Mouse (Mus musculus): ENCODE measurements around the gene Shisa5. TPM values are rescaled to one million over a fixed set of nuclear protein-coding genes. Genes with fewer than 3 reads are reported as not detected.

Shisa5 gene
- polyA plus RNA-seq (2016; fragmentation: Nextera tagmentation; extraction: Ambion mirVana) = 38.8 and 43.6 TPM in 2 replicates

GRCm38 (mm10) chr9:109038086-109038895 is at the start of gene Shisa5:
TSS of gene Shisa5 (plus strand) at chr9:109038565.
- DNase-seq (ENCODE audit: low spot score) = peak; percentile 77
- peak within 1 kb of the TSS; percentile 89 for H3K27ac ChIP-seq
- peak within 1 kb of the TSS; percentile 75 for H3K4me3 ChIP-seq
- H3K27me3 ChIP-seq (ENCODE audit: insufficient read depth, poor library complexity, severe bottlenecking) = peaks cover 17% of the 10 kb centered on the region; the same call in 1 of the 2 replicates
- WGBS = under 1% methylated on average over 40 of the region's 40 CpGs
- H3K9me3 ChIP-seq = no peaks in the 10 kb centered on the region
- no peaks in the 10 kb centered on the region for H3K36me3 ChIP-seq
- H3K4me1 ChIP-seq (replicated peaks) = peaks cover 32% of the 10 kb centered on the region

DNA sequence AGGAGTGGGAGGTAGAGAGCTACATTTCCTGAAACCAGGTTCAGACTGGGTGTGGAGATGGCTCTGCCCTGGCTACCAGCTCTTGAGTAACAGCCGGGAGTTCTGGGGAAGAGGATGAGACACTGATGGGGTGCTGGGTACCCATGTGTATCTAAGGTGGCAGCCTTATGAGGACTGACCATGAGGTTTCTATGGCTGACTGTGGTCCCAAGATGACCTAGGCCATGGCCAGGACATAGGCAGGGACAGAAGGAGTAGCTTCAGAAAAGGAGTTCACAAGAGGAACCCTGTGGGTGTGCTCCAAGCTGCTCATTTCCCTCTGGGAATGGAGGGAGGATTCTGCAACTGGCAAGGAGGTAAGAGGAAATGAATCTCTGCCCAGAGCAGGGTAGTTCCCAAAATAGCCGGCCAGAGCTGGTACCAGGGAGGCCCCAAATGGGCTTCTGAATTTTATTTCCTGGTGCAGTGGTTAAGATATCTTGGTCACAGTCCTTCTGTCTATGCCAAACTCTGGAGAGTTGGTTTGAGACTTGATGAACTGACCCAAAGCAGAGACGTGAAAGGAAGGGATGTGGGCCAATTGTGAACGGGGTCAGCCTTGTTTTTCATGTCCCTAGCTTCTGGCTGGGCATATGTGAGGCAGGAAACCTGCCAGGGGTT is 48.4 kb upstream of the Shisa5 start:
- Histone ChIP-seq H3K27ac (no peak overlapping the region), H3K9me3 (no peaks in the 10 kb centered on the region), H3K27me3 (ENCODE audit: insufficient read depth, poor library complexity, severe bottlenecking) (no peaks in the 10 kb centered on the region), H3K4me1 (replicated peaks) (peaks cover 47% of the 10 kb centered on the region), H3K36me3 (no peaks in the 10 kb centered on the region), H3K4me3 (no peak overlapping the region)
- WGBS = 84% methylated on average over 4 of the region's 4 CpGs
- DNase-seq (ENCODE audit: low spot score) = no peak

GRCm38 (mm10) chr9:108990462-108990820 is 47.9 kb upstream of the Shisa5 start:
- Histone ChIP-seq H3K9me3 (no peaks in the 10 kb centered on the region), H3K27ac (peak overlapping the region; percentile 89; the same call in 1 of the 2 replicates), H3K4me1 (replicated peaks) (peaks cover 46% of the 10 kb centered on the region), H3K4me3 (no peak overlapping the region), H3K27me3 (ENCODE audit: insufficient read depth, poor library complexity, severe bottlenecking) (no peaks in the 10 kb centered on the region), H3K36me3 (no peaks in the 10 kb centered on the region)
- WGBS = 68% methylated on average over 7 of the region's 7 CpGs
- DNase-seq (ENCODE audit: low spot score) = no peak

- H3K4me3 ChIP-seq = peak within 1 kb of the TSS; percentile 71
- H3K4me1 ChIP-seq (replicated peaks) = peaks cover 51% of the 10 kb centered on the region
- H3K27ac ChIP-seq = peak within 1 kb of the TSS; percentile 89
- DNase-seq (ENCODE audit: low spot score) = peak; percentile 96
- WGBS = under 1% methylated on average over 31 of the region's 31 CpGs
- H3K27me3 ChIP-seq (ENCODE audit: insufficient read depth, poor library complexity, severe bottlenecking) = no peaks in the 10 kb centered on the region
- no peaks in the 10 kb centered on the region for H3K9me3 ChIP-seq
- no peaks in the 10 kb centered on the region for H3K36me3 ChIP-seq
Observed at GRCm38 (mm10) chr9:108991428-108992084, 46.8 kb upstream of the Shisa5 start, which contains the start of gene Pfkfb4. TSS of gene Pfkfb4 (plus strand) at chr9:108991778.

- peak overlapping the region; percentile 71 for H3K4me3 ChIP-seq
- H3K9me3 ChIP-seq = no peaks in the 10 kb centered on the region
- peaks cover 51% of the 10 kb centered on the region for H3K4me1 ChIP-seq (replicated peaks)
- H3K27me3 ChIP-seq (ENCODE audit: insufficient read depth, poor library complexity, severe bottlenecking) = no peaks in the 10 kb centered on the region
- no peak for DNase-seq (ENCODE audit: low spot score)
- H3K27ac ChIP-seq = peak overlapping the region; percentile 89
- H3K36me3 ChIP-seq = no peaks in the 10 kb centered on the region
- 10% methylated on average over 18 of the region's 18 CpGs for WGBS
Observed at GRCm38 (mm10) chr9:108992085-108992469, 46.3 kb upstream of the Shisa5 start.

DNA sequence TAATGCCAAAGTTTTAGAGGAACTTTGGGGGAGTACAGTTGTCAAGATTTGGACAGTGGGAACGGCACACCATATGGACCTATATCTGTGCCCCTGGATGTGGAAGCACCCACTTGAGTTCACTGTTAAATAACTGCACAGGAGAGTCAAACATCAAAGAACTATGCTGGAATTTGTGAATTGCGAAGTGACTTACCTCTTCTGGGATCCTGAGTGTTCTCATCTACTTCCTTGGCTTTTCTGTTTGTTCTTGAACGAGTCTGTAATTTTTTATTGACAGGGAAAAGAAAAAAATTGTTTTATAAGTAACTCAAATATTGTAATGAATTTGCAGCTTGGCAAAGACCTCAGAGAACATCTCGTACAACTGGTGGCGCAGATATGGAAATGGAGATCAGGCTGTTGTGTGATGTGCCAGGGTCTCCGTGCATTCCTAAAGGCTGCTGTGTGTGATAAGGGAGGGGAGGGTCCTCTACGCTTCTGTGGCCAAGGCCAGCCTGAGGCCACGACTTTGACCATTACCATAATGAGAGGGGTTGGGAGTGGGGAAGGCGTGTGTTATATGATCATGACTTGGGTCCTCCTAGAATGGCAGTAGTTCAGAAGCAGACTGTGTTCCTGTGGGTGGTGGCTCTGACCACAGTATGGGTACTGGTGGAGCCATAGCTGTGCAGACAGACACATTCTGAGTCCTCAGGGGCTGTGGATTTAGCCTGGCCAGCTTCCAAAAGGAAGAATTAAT is 45.6 kb upstream of the Shisa5 start:
- Histone ChIP-seq H3K4me3 (peak overlapping the region; percentile 71), H3K27me3 (ENCODE audit: insufficient read depth, poor library complexity, severe bottlenecking) (no peaks in the 10 kb centered on the region), H3K9me3 (no peaks in the 10 kb centered on the region), H3K4me1 (replicated peaks) (peaks cover 49% of the 10 kb centered on the region), H3K36me3 (no peaks in the 10 kb centered on the region), H3K27ac (peak overlapping the region; percentile 89; the same call in 1 of the 2 replicates)
- DNase-seq (ENCODE audit: low spot score) = no peak
- 86% methylated on average over 9 of the region's 9 CpGs for whole genome bisulfite sequencing

GRCm38 (mm10) chr9:108996411-108996810 is 42.0 kb upstream of the Shisa5 start:
- DNase-seq (ENCODE audit: low spot score) = no peak
- H3K4me1 ChIP-seq (replicated peaks) = peaks cover 23% of the 10 kb centered on the region
- no peaks in the 10 kb centered on the region for H3K36me3 ChIP-seq
- no peaks in the 10 kb centered on the region for H3K9me3 ChIP-seq
- WGBS = 75% methylated on average over 9 of the region's 9 CpGs
- H3K27ac ChIP-seq = no peak overlapping the region
- no peak overlapping the region for H3K4me3 ChIP-seq
- H3K27me3 ChIP-seq (ENCODE audit: insufficient read depth, poor library complexity, severe bottlenecking) = no peaks in the 10 kb centered on the region

GRCm38 (mm10) chr9:108998287-108999166 is 39.8 kb upstream of the Shisa5 start:
- Histone ChIP-seq H3K9me3 (no peaks in the 10 kb centered on the region), H3K27ac (no peak overlapping the region), H3K4me1 (replicated peaks) (peaks cover 11% of the 10 kb centered on the region; the same call in 1 of the 2 replicates), H3K27me3 (ENCODE audit: insufficient read depth, poor library complexity, severe bottlenecking) (no peaks in the 10 kb centered on the region), H3K36me3 (no peaks in the 10 kb centered on the region), H3K4me3 (no peak overlapping the region)
- no peak for DNase-seq (ENCODE audit: low spot score)
- WGBS = 88% methylated on average over 19 of the region's 19 CpGs

DNA sequence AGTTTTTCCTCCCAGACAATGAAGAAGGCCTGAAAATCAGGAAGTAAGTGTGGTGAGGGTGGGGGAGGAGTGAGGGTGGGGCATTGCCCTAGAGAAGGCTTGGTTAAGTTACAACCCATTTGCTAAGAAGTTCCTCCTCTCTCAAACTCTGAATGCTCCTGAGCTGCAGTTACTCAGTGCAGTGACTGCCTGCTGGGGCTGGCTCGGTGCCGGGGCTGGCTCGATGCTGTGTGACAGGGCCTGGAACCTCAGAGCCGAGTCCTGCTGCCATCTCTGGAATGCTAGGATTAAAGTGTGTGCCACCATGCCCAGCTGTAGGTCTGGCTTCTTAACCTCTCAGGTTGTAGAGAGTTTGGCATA is 39.2 kb upstream of the Shisa5 start:
- Histone ChIP-seq H3K27me3 (ENCODE audit: insufficient read depth, poor library complexity, severe bottlenecking) (no peaks in the 10 kb centered on the region), H3K27ac (no peak overlapping the region), H3K9me3 (no peaks in the 10 kb centered on the region), H3K36me3 (no peaks in the 10 kb centered on the region), H3K4me1 (replicated peaks) (peaks cover 11% of the 10 kb centered on the region; the same call in 1 of the 2 replicates), H3K4me3 (no peak overlapping the region)
- 78% methylated on average over 4 of the region's 4 CpGs for WGBS
- no peak for DNase-seq (ENCODE audit: low spot score)

- H3K27me3 ChIP-seq (ENCODE audit: insufficient read depth, poor library complexity, severe bottlenecking) = no peaks in the 10 kb centered on the region
- H3K36me3 ChIP-seq = no peaks in the 10 kb centered on the region
- no peak overlapping the region for H3K27ac ChIP-seq
- no peak overlapping the region for H3K4me3 ChIP-seq
- H3K4me1 ChIP-seq (replicated peaks) = peaks cover 5% of the 10 kb centered on the region; the same call in 1 of the 2 replicates
- peak; percentile 67 for DNase-seq (ENCODE audit: low spot score)
- 16% methylated on average over 3 of the region's 3 CpGs for WGBS
- H3K9me3 ChIP-seq = no peaks in the 10 kb centered on the region
Observed at GRCm38 (mm10) chr9:109000726-109001125, 37.6 kb upstream of the Shisa5 start.

DNA sequence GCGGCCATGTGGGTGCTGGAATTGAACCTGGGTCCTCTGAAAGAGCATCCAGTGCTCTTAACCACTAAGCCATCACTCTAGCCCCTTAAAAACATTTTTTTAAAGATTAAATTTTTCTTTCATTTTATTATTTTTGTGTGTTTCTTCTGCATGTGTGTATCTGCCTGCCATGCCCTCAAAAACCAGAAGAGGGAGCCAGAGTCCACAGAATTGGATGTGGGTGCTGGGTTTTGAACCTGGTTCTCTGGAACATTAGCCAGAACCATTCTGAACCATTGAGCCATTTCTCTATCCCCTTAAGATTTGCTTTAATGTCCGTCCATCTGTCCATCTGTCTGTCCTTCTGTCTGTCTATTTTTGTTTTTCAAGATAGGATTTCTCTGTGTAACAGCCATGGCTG is 35.2 kb upstream of the Shisa5 start:
- Histone ChIP-seq H3K36me3 (peaks cover 3% of the 10 kb centered on the region; the same call in 1 of the 2 replicates), H3K27ac (no peak overlapping the region), H3K4me1 (replicated peaks) (peaks cover 12% of the 10 kb centered on the region), H3K9me3 (no peaks in the 10 kb centered on the region), H3K27me3 (ENCODE audit: insufficient read depth, poor library complexity, severe bottlenecking) (no peaks in the 10 kb centered on the region), H3K4me3 (no peak overlapping the region)
- 49% methylated on average over 2 of the region's 2 CpGs for WGBS
- peak; percentile 55 for DNase-seq (ENCODE audit: low spot score)
